In the genomic region with DNA sequence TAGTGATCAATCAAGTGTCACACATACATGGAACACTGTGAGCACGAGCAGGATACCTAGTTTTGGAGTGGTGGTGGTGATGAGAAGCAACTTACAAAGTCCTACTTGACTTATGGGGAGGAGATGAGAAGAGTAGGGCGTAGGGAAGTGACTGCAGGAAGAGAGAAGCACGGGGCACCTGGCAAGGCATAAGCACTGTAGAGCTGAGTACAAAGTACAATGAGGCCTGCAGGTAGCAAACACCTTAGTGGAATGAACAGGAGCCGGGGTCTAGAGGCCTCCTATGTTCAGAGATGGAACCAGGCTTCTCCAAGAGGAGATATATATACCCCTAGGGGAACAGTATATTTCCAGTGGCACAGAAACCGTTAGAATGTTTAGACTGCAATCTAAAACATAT, we compare ENCODE assay signal across 28 mouse cellular contexts.
"Had no signal": no experiment of that assay in that cellular context is flagged by ENCODE, and none has a peak within 500 bp of the region (broad histone marks: within the 10 kb centered on the region; RNA-seq: fewer than 3 reads in every experiment).

No protein-coding gene starts in this region.

- H3K27ac ChIP-seq: embryonic facial prominence, embryonic 10.5 days; embryonic facial prominence, embryonic 12.5 days; embryonic facial prominence, embryonic 13.5 days; embryonic facial prominence, embryonic 15.5 days; forebrain, embryonic 10.5 days; forebrain, embryonic 12.5 days; forebrain, embryonic 13.5 days; forebrain, embryonic 15.5 days; gastrocnemius, adult 2 months; heart, adult 2 months had no signal

- H3K4me1 ChIP-seq: embryonic facial prominence, embryonic 13.5 days; embryonic facial prominence, embryonic 15.5 days; forebrain, embryonic 12.5 days; forebrain, embryonic 13.5 days; forebrain, embryonic 15.5 days had no signal

- H3K27me3 ChIP-seq: embryonic facial prominence, embryonic 12.5 days; embryonic facial prominence, embryonic 13.5 days; embryonic facial prominence, embryonic 15.5 days; forebrain, embryonic 12.5 days; forebrain, embryonic 13.5 days; forebrain, embryonic 15.5 days had no signal

- H3K4me2 ChIP-seq: embryonic facial prominence, embryonic 12.5 days; embryonic facial prominence, embryonic 13.5 days; embryonic facial prominence, embryonic 15.5 days; forebrain, embryonic 12.5 days; forebrain, embryonic 13.5 days; forebrain, embryonic 15.5 days had no signal

- H3K9me3 ChIP-seq: embryonic facial prominence, embryonic 10.5 days; embryonic facial prominence, embryonic 12.5 days; embryonic facial prominence, embryonic 13.5 days; embryonic facial prominence, embryonic 15.5 days; forebrain, embryonic 10.5 days; forebrain, embryonic 12.5 days; forebrain, embryonic 13.5 days; forebrain, embryonic 15.5 days had no signal

- H3K4me3 ChIP-seq: embryonic facial prominence, embryonic 10.5 days; embryonic facial prominence, embryonic 12.5 days; embryonic facial prominence, embryonic 13.5 days; embryonic facial prominence, embryonic 15.5 days; erythroblast, embryonic 14.5 days; forebrain, embryonic 10.5 days; forebrain, embryonic 12.5 days; forebrain, embryonic 13.5 days; forebrain, embryonic 15.5 days; gastrocnemius, adult 2 months; heart, adult 2 months had no signal

- H3K9ac ChIP-seq: embryonic facial prominence, embryonic 12.5 days; embryonic facial prominence, embryonic 13.5 days; embryonic facial prominence, embryonic 15.5 days; forebrain, embryonic 12.5 days; forebrain, embryonic 13.5 days; forebrain, embryonic 15.5 days; forebrain, postnatal 0 days had no signal

- H3K36me3 ChIP-seq: embryonic facial prominence, embryonic 10.5 days; forebrain, embryonic 10.5 days had no signal

- DNase-seq: cerebellum, adult 8-10 months; cerebellum, adult 9-10 months; cerebellum, adult 9-11 months; cerebellum, postnatal 10 days; cerebellum, postnatal 14 days; cerebellum, postnatal 25 days; cerebellum, postnatal 36 days; embryo, embryonic 11 days; forebrain, postnatal 0 days; gastrocnemius, adult 2 months; gastrocnemius, postnatal 10 days; gastrocnemius, postnatal 14 days; gastrocnemius, postnatal 25 days; gastrocnemius, postnatal 36 days; heart, adult 11 months; heart, adult 18-20 months; heart, adult 2 months had no signal

- ATAC-seq: forebrain, embryonic 13.5 days; forebrain, embryonic 14.5 days; forebrain, embryonic 15.5 days; forebrain, embryonic 16.5 days; forebrain, postnatal 0 days had no signal
